Mouse (Mus musculus) activated CD4-positive, CD25-positive, alpha-beta regulatory T cell (primary cell): ENCODE data around the gene Gm20894. TPM values are rescaled to one million over a fixed set of nuclear protein-coding genes. Genes with fewer than 3 reads are reported as not detected.

Source experiments
- polyA plus RNA-seq, 2 experiments: library from polyadenylated mRNA; unstranded; fragments of 100-300 nt; shearing (Covaris generic); gene quantifications; one replicate each; pipeline ENCODE4 v1.2.1; 2017

Gene Gm20894
- not detected for polyA plus RNA-seq

DNA sequence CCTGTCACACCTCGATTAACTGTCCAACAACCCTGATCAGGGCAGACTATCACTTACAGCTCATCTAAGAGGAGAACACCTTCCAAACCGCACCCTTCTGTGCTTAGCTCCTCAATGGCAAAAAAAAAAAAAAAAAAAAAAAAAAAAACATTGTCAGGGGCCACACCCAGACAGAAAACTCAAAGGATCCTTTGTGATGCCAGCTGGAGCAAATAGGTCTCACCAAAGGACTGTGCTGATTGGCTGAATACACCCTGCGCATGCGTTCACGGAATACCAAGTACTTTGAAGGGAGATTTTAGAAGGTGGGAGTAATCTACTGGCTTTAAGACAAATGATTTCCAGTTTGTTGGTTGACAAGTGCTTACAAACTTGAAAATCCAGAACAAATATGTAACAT, at the start of gene Gm20894:
TSS of gene Gm20894 (minus strand) at position 101 of the 400 bp plus-strand sequence.

